ENCODE assay signal across 7 mouse cellular contexts in the genomic region with DNA sequence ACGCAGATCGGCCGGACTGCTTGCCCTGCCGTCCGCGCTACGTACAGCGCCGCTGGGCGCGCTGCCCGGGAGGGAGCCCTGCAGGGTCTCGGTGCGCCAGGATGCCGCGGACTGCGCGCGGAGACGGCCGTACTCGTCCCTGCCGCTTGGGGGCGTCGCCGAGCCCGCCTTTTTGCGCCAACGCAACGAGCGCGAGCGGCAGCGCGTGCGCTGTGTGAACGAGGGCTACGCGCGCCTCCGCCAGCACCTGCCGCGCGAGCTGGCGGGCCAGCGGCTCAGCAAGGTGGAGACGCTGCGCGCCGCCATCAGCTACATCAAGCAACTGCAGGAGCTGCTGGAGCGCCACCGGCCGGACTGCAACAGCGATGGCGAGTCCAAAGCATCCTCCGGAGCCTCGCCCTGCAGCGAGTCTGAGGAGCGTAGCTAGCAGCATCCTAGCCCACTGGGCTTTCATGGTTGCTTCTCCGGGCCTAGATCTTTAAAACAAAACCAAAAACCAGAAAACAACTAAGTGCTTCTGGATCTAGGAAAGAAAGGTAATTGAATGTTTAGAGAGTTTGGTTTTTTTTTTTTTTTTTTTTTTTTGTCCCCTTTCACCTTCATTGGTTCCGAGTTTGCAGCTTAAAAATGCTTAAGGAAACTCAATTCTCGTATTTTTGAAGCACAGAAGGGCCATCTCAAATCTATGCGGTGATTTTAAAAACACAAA. TPM values are rescaled to one million over a fixed set of nuclear protein-coding genes. Genes with fewer than 3 reads are reported as not detected.
DNase-seq lines count a peak whose midpoint lies in the region; ATAC-seq lines count a peak whose summit lies in the region.

No protein-coding gene starts in this region.

- 2% methylated on average over 63 of the region's 63 CpGs for WGBS in kidney, embryonic 14.5 days
- under 1% methylated on average over 63 of the region's 63 CpGs for WGBS in limb, embryonic 13.5 days
- WGBS in midbrain, embryonic 15.5 days: under 1% methylated on average over 63 of the region's 63 CpGs

- peak; percentile 79 for ATAC-seq in kidney, embryonic 14.5 days (ENCODE audit: low FRiP score, low TSS enrichment)
- peak; percentile 64 for ATAC-seq in limb, embryonic 13.5 days (ENCODE audit: low FRiP score, low read depth)
- ATAC-seq in midbrain, embryonic 15.5 days (replicated peaks): peak; percentile 94

- peak overlapping the region; percentile 54 for H3K4me3 ChIP-seq in kidney, embryonic 14.5 days (ENCODE audit: low read length)
- H3K4me3 ChIP-seq in limb, embryonic 13.5 days: peak overlapping the region; percentile 60
- H3K4me3 ChIP-seq in midbrain, embryonic 15.5 days: peak overlapping the region; percentile 66

- peaks cover 9% of the 10 kb centered on the region; the same call in 1 of the 2 replicates for H3K27me3 ChIP-seq in kidney, embryonic 14.5 days (ENCODE audit: control insufficient read depth, insufficient read depth, low read length)
- peaks cover 49% of the 10 kb centered on the region for H3K27me3 ChIP-seq in limb, embryonic 13.5 days
- 0 out of 2 replicates have a peak, but pooled peaks cover 4% of the 10 kb centered on the region for H3K27me3 ChIP-seq in midbrain, embryonic 15.5 days (replicated peaks)

- intact Hi-C loops in gastrocnemius, postnatal 14 days (cut with DNase I; ENCODE audit: low total_unique reads): no loop called here

- H3K4me2 ChIP-seq in kidney, embryonic 14.5 days (replicated peaks; ENCODE audit: low read depth, low read length): peak overlapping the region; percentile 94
- H3K4me2 ChIP-seq in limb, embryonic 13.5 days (replicated peaks): peak overlapping the region; percentile 97
- H3K4me2 ChIP-seq in midbrain, embryonic 15.5 days: peak overlapping the region; percentile 97

- no peaks in the 10 kb centered on the region; the same call in 1 of the 2 replicates for H3K4me1 ChIP-seq in kidney, embryonic 14.5 days (ENCODE audit: control insufficient read depth, insufficient read depth, low read length)
- H3K4me1 ChIP-seq in limb, embryonic 13.5 days: peaks cover 23% of the 10 kb centered on the region
- H3K4me1 ChIP-seq in midbrain, embryonic 15.5 days: peaks cover 18% of the 10 kb centered on the region

- H3K9ac ChIP-seq in kidney, embryonic 14.5 days (ENCODE audit: low read depth, low read length): peak overlapping the region; percentile 46; the same call in 1 of the 2 replicates
- peak overlapping the region; percentile 58 for H3K9ac ChIP-seq in limb, embryonic 13.5 days
- H3K9ac ChIP-seq in midbrain, embryonic 15.5 days: peak overlapping the region; percentile 65

- no peaks in the 10 kb centered on the region for H3K36me3 ChIP-seq in kidney, embryonic 14.5 days (ENCODE audit: control insufficient read depth, insufficient read depth, low read length)
- H3K36me3 ChIP-seq in limb, embryonic 13.5 days: no peaks in the 10 kb centered on the region
- H3K36me3 ChIP-seq in midbrain, embryonic 15.5 days (replicated peaks): no peaks in the 10 kb centered on the region

- H3K9me3 ChIP-seq in kidney, embryonic 14.5 days (ENCODE audit: control insufficient read depth, low read length): no peaks in the 10 kb centered on the region
- H3K9me3 ChIP-seq in limb, embryonic 13.5 days: no peaks in the 10 kb centered on the region
- H3K9me3 ChIP-seq in midbrain, embryonic 15.5 days: no peaks in the 10 kb centered on the region

- no peak overlapping the region for H3K27ac ChIP-seq in kidney, embryonic 14.5 days (ENCODE audit: low read depth, low read length)
- H3K27ac ChIP-seq in limb, embryonic 13.5 days: no peak overlapping the region
- peak overlapping the region; percentile 66 for H3K27ac ChIP-seq in midbrain, embryonic 15.5 days

- peak; percentile 77 for DNase-seq in adrenal gland, adult 2 months
- peak; percentile 56 to 81 for DNase-seq in cerebellum, postnatal 4 days (ENCODE audit: low spot score in 2 of 2)
- peak; percentile 30 for DNase-seq in gastrocnemius, postnatal 14 days
- peak; percentile 33 to 66 for DNase-seq in spleen, postnatal 10 days (ENCODE audit: low spot score in 2 of 2)

RNA-seq across cellular contexts. Expression of a gene that starts 1.2 kb away (rescaled TPM):
- not detected for total RNA-seq in adrenal gland, adult 2 months (2021)
- 0.07 TPM in 1 of 2 replicates, not detected in the other for polyA plus RNA-seq in adrenal gland, adult 2 months (2012; rRNA removed)
- not detected for total RNA-seq in gastrocnemius, postnatal 14 days (2021)
- 1.3 and 1.5 TPM in 2 replicates for polyA plus RNA-seq in kidney, embryonic 14.5 days (2014; fragmentation: Nextera tagmentation; extraction: Ambion mirVana)
- 0.33 and 0.66 TPM in 2 replicates for polyA plus RNA-seq in limb, embryonic 13.5 days (2015; fragmentation: Nextera tagmentation; extraction: Ambion mirVana)
- polyA plus RNA-seq in midbrain, embryonic 15.5 days (2015; fragmentation: Nextera tagmentation; extraction: Ambion mirVana): 1.2 and 1.7 TPM in 2 replicates

RNA-seq across cellular contexts. Expression of a gene that starts 11.7 kb away (rescaled TPM):
- 10 to 100 TPM; 13.2 to 17.0 TPM for total RNA-seq in adrenal gland, adult 2 months (2021)
- 10.5 and 15.3 TPM in 2 replicates for polyA plus RNA-seq in adrenal gland, adult 2 months (2012; rRNA removed)
- 10 to 100 TPM; 10.5 to 11.6 TPM for total RNA-seq in gastrocnemius, postnatal 14 days (2021)
- polyA plus RNA-seq in kidney, embryonic 14.5 days (2014; fragmentation: Nextera tagmentation; extraction: Ambion mirVana): 15.7 and 29.0 TPM in 2 replicates
- polyA plus RNA-seq in limb, embryonic 13.5 days (2015; fragmentation: Nextera tagmentation; extraction: Ambion mirVana): 18.3 and 19.1 TPM in 2 replicates
- 22.7 and 24.5 TPM in 2 replicates for polyA plus RNA-seq in midbrain, embryonic 15.5 days (2015; fragmentation: Nextera tagmentation; extraction: Ambion mirVana)

RNA-seq across cellular contexts. Expression of a gene that starts 29.0 kb away (rescaled TPM):
- total RNA-seq in adrenal gland, adult 2 months (2021): 100 to 1,000 TPM in 1 of 2 experiments, 10 to 100 TPM in 1; 90.9 to 134 TPM
- polyA plus RNA-seq in adrenal gland, adult 2 months (2012; rRNA removed): 16.2 and 19.8 TPM in 2 replicates
- total RNA-seq in gastrocnemius, postnatal 14 days (2021): 10 to 100 TPM; 53.7 to 54.6 TPM
- 167 and 171 TPM in 2 replicates for polyA plus RNA-seq in kidney, embryonic 14.5 days (2014; fragmentation: Nextera tagmentation; extraction: Ambion mirVana)
- 219 and 222 TPM in 2 replicates for polyA plus RNA-seq in limb, embryonic 13.5 days (2015; fragmentation: Nextera tagmentation; extraction: Ambion mirVana)
- polyA plus RNA-seq in midbrain, embryonic 15.5 days (2015; fragmentation: Nextera tagmentation; extraction: Ambion mirVana): 184 and 187 TPM in 2 replicates
